Mouse (Mus musculus) heart, adult 2 months (tissue): Measurements from ENCODE around the gene Inca1.

ENCODE experiments used
- CTCF ChIP-seq: fragments of 200-600 bp; IDR thresholded peaks from 2 replicates; pipeline ENCODE4 v1.8.1; 2022; ENCODE audit warnings: antibody characterized with exemption, mild to moderate bottlenecking, moderate library complexity
- EP300 ChIP-seq: fragments of 200-500 bp; IDR thresholded peaks from 2 replicates; pipeline ENCODE4 v1.6.1; 2011; ENCODE audit warnings: low read depth, low read length, control low read depth; ENCODE audit not compliant: insufficient read depth
- POLR2A ChIP-seq: fragments of 200-500 bp; IDR thresholded peaks from 2 replicates; pipeline ENCODE4 v1.6.1; 2011; ENCODE audit warnings: mild to moderate bottlenecking, low read depth, low read length, control low read depth; ENCODE audit not compliant: insufficient read depth

DNA sequence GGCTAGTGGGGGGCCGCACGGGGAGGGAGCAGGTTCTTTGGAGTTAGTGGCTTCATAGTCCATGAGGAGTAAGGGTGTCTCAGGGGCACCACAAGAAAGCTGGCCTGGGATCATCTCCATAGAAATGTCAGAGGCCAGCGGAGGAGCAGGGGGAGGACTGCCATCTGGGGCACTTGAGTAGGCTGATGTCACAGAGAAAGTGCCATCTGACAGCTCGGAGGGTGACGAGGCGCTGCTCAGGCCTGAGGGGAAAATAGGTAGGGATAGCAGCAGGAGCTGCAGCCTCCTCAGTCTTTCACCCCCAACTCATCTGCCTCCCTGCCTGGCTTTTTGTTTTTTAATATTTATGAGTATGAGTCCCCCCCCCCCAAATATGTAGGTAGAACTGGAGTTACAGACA, 25.9 kb downstream of the Inca1 start:
- TF ChIP-seq CTCF (no peak), POLR2A (no peak), EP300 (no peak)
